Mouse (Mus musculus) forebrain, embryonic 12.5 days (tissue): ENCODE results near the gene Gdf11. TPM values are rescaled to one million over a fixed set of nuclear protein-coding genes. Genes with fewer than 3 reads are reported as not detected.

Experiments
- ATAC-seq: fragments of 200-750 bp; cut with Nextera tagmentation; 2 replicates; pipeline ENCODE4 v1.8.0; 2017; ENCODE audit warnings: moderate TSS enrichment; ENCODE audit not compliant: low FRiP score
- H3K27ac ChIP-seq: fragments of 300-500 bp; sonication (generic); 2 replicates; pipeline ENCODE4 v1.5.1; 2016; ENCODE audit warnings: mild to moderate bottlenecking
- H3K27me3 ChIP-seq: fragments of 300-500 bp; sonication (generic); 2 replicates; pipeline ENCODE4 v1.6.1; 2016; ENCODE audit warnings: mild to moderate bottlenecking
- H3K36me3 ChIP-seq: fragments of 300-500 bp; sonication (generic); replicated peaks from 2 replicates; pipeline ENCODE4 v1.6.1; 2016; ENCODE audit warnings: mild to moderate bottlenecking
- H3K4me1 ChIP-seq: fragments of 300-500 bp; sonication (generic); 2 replicates; pipeline ENCODE4 v1.6.1; 2016
- H3K4me2 ChIP-seq: fragments of 300-500 bp; sonication (generic); 2 replicates; pipeline ENCODE4 v1.6.1; 2016; ENCODE audit warnings: mild to moderate bottlenecking, moderate library complexity
- H3K4me3 ChIP-seq: fragments of 300-500 bp; sonication (generic); replicated peaks from 2 replicates; pipeline ENCODE4 v1.5.1; 2016; ENCODE audit warnings: mild to moderate bottlenecking
- H3K9ac ChIP-seq: fragments of 300-500 bp; sonication (generic); 2 replicates; pipeline ENCODE4 v1.6.1; 2016; ENCODE audit warnings: mild to moderate bottlenecking
- H3K9me3 ChIP-seq: fragments of 300-500 bp; sonication (generic); 2 replicates; pipeline ENCODE4 v1.6.1; 2016
- WGBS: fragments of 180-500 bp; shearing (Covaris S2); methylation state at CpG from one replicate; pipeline ENCODE4 v1.1.7; 2016; 5-methylcytosine and 5-hydroxymethylcytosine counted together
- polyA plus RNA-seq: library from polyadenylated mRNA; unstranded; fragments of >200 nt; fragmentation: Nextera tagmentation; extraction: Ambion mirVana; gene quantifications from 2 replicates; pipeline ENCODE4 v1.2.1, GENCODE M21; 2016

The Gdf11 gene
- polyA plus RNA-seq, 1 experiment from 2014 or later = 9.6 TPM

- WGBS = 21% methylated on average over 4 of the region's 4 CpGs
- peaks cover 15% of the 10 kb centered on the region for H3K4me1 ChIP-seq
- no peak for ATAC-seq
- no peaks in the 10 kb centered on the region for H3K36me3 ChIP-seq
- no peak overlapping the region for H3K9ac ChIP-seq
- no peak overlapping the region for H3K4me2 ChIP-seq
- H3K4me3 ChIP-seq = no peak overlapping the region
- H3K27ac ChIP-seq = no peak overlapping the region
- no peaks in the 10 kb centered on the region for H3K9me3 ChIP-seq
- peaks cover 67% of the 10 kb centered on the region for H3K27me3 ChIP-seq
Observed at GRCm38 (mm10) chr10:128928356-128928755, 36.8 kb upstream of the Gdf11 start.

GRCm38 (mm10) chr10:128923935-128924334 lies 32.4 kb upstream of the Gdf11 start, which contains the start of gene Bloc1s1:
Gene Bloc1s1, minus strand, starts transcription at chr10:128924035.
- H3K4me2 ChIP-seq = peak within 1 kb of the TSS; percentile 67
- WGBS = 68% methylated on average over 9 of the region's 9 CpGs
- H3K27me3 ChIP-seq = peaks cover 25% of the 10 kb centered on the region

GRCm38 (mm10) chr10:128923013-128923691 lies 31.6 kb upstream of the Gdf11 start:
- Histone ChIP-seq H3K9me3 (no peaks in the 10 kb centered on the region), H3K4me2 (peak overlapping the region; percentile 67), H3K4me3 (peak overlapping the region; percentile 83), H3K4me1 (peaks cover 38% of the 10 kb centered on the region), H3K9ac (peak overlapping the region; percentile 76), H3K36me3 (peaks cover 2% of the 10 kb centered on the region), H3K27ac (peak overlapping the region; percentile 93), H3K27me3 (peaks cover 17% of the 10 kb centered on the region)
- ATAC-seq = peak; percentile 97
- under 1% methylated on average over 42 of the region's 42 CpGs for WGBS

More at GRCm38 (mm10) chr10:128923935-128924334, 32.4 kb upstream of the Gdf11 start, which contains the start of gene Bloc1s1:
- ATAC-seq = no peak
- Histone ChIP-seq H3K9ac (peak within 1 kb of the TSS; percentile 76), H3K4me1 (peaks cover 40% of the 10 kb centered on the region), H3K9me3 (no peaks in the 10 kb centered on the region), H3K27ac (peak within 1 kb of the TSS; percentile 93), H3K4me3 (peak within 1 kb of the TSS; percentile 83), H3K36me3 (no peaks in the 10 kb centered on the region; the same call in 1 of the 2 replicates)

GRCm38 (mm10) chr10:128922822-128923012 lies 31.2 kb upstream of the Gdf11 start, which contains the start of gene Rdh5:
Gene Rdh5, minus strand, starts transcription at chr10:128922888.
- Histone ChIP-seq H3K36me3 (peaks cover 6% of the 10 kb centered on the region), H3K9me3 (no peaks in the 10 kb centered on the region), H3K4me1 (peaks cover 37% of the 10 kb centered on the region)

GRCm38 (mm10) chr10:128921883-128922821 lies 30.6 kb upstream of the Gdf11 start:
- 78% methylated on average over 16 of the region's 16 CpGs for WGBS
- Histone ChIP-seq H3K27ac (peak overlapping the region; percentile 93; the same call in 1 of the 2 replicates), H3K9me3 (no peaks in the 10 kb centered on the region), H3K36me3 (peaks cover 11% of the 10 kb centered on the region), H3K9ac (peak overlapping the region; percentile 76), H3K4me2 (peak overlapping the region; percentile 67), H3K27me3 (0 out of 2 replicates have a peak, but pooled peaks cover 8% of the 10 kb centered on the region), H3K4me1 (peaks cover 37% of the 10 kb centered on the region), H3K4me3 (peak overlapping the region; percentile 83)
- no peak for ATAC-seq

More at GRCm38 (mm10) chr10:128922822-128923012, 31.2 kb upstream of the Gdf11 start, which contains the start of gene Rdh5:
- WGBS = 24% methylated on average over 1 of the region's 1 CpGs
- peaks cover 13% of the 10 kb centered on the region; the same call in 1 of the 2 replicates for H3K27me3 ChIP-seq
- peak within 1 kb of the TSS; percentile 83 for H3K4me3 ChIP-seq
- peak within 1 kb of the TSS; percentile 76 for H3K9ac ChIP-seq
- ATAC-seq = no peak
- peak within 1 kb of the TSS; percentile 67 for H3K4me2 ChIP-seq
- H3K27ac ChIP-seq = peak within 1 kb of the TSS; percentile 93

- H3K9me3 ChIP-seq = no peaks in the 10 kb centered on the region
- 93% methylated on average over 1 of the region's 1 CpGs for WGBS
Observed at GRCm38 (mm10) chr10:128921251-128921650, 29.7 kb upstream of the Gdf11 start.

GRCm38 (mm10) chr10:128920736-128921161 lies 29.2 kb upstream of the Gdf11 start:
- H3K4me1 ChIP-seq = peaks cover 37% of the 10 kb centered on the region
- H3K27me3 ChIP-seq = 0 out of 2 replicates have a peak, but pooled peaks cover 6% of the 10 kb centered on the region
- 80% methylated on average over 3 of the region's 3 CpGs for WGBS
- no peak overlapping the region for H3K4me2 ChIP-seq
- H3K9me3 ChIP-seq = no peaks in the 10 kb centered on the region
- no peak overlapping the region for H3K27ac ChIP-seq
- no peak overlapping the region for H3K9ac ChIP-seq
- no peak overlapping the region for H3K4me3 ChIP-seq
- peaks cover 11% of the 10 kb centered on the region for H3K36me3 ChIP-seq
- no peak for ATAC-seq

More at GRCm38 (mm10) chr10:128921251-128921650, 29.7 kb upstream of the Gdf11 start:
- no peak overlapping the region for H3K9ac ChIP-seq
- H3K4me2 ChIP-seq = no peak overlapping the region
- no peak overlapping the region for H3K4me3 ChIP-seq
- 0 out of 2 replicates have a peak, but pooled peaks cover 6% of the 10 kb centered on the region for H3K27me3 ChIP-seq
- H3K4me1 ChIP-seq = peaks cover 37% of the 10 kb centered on the region
- peaks cover 11% of the 10 kb centered on the region for H3K36me3 ChIP-seq
- H3K27ac ChIP-seq = no peak overlapping the region
- no peak for ATAC-seq

GRCm38 (mm10) chr10:128919966-128920365 lies 28.4 kb upstream of the Gdf11 start:
- WGBS = 88% methylated on average over 7 of the region's 7 CpGs
- H3K36me3 ChIP-seq = peaks cover 11% of the 10 kb centered on the region
- H3K4me1 ChIP-seq = peaks cover 37% of the 10 kb centered on the region
- H3K27me3 ChIP-seq = 0 out of 2 replicates have a peak, but pooled peaks cover 6% of the 10 kb centered on the region
- H3K9ac ChIP-seq = no peak overlapping the region
- no peak for ATAC-seq
- H3K4me3 ChIP-seq = no peak overlapping the region
- H3K4me2 ChIP-seq = no peak overlapping the region
- 0 out of 2 replicates have a peak overlapping the region, but pooled peaks have one; percentile 36 for H3K27ac ChIP-seq
- H3K9me3 ChIP-seq = no peaks in the 10 kb centered on the region

- H3K4me2 ChIP-seq = no peak overlapping the region
- 0 out of 2 replicates have a peak overlapping the region, but pooled peaks have one; percentile 36 for H3K27ac ChIP-seq
- peak overlapping the region; percentile 7; the same call in 1 of the 2 replicates for H3K9ac ChIP-seq
- 13% methylated on average over 6 of the region's 6 CpGs for WGBS
- H3K4me3 ChIP-seq = no peak overlapping the region
- no peaks in the 10 kb centered on the region for H3K9me3 ChIP-seq
- peaks cover 36% of the 10 kb centered on the region for H3K4me1 ChIP-seq
- H3K36me3 ChIP-seq = peaks cover 11% of the 10 kb centered on the region
- 0 out of 2 replicates have a peak, but pooled peaks cover 3% of the 10 kb centered on the region for H3K27me3 ChIP-seq
- no peak for ATAC-seq
Observed at GRCm38 (mm10) chr10:128919203-128919631, 27.7 kb upstream of the Gdf11 start.

GRCm38 (mm10) chr10:128918246-128918645 lies 26.7 kb upstream of the Gdf11 start:
- no peaks in the 10 kb centered on the region for H3K9me3 ChIP-seq
- 82% methylated on average over 7 of the region's 7 CpGs for WGBS
- no peak for ATAC-seq
- no peaks in the 10 kb centered on the region for H3K27me3 ChIP-seq
- no peak overlapping the region for H3K4me3 ChIP-seq
- H3K9ac ChIP-seq = no peak overlapping the region
- H3K4me2 ChIP-seq = no peak overlapping the region
- peaks cover 15% of the 10 kb centered on the region for H3K36me3 ChIP-seq
- H3K4me1 ChIP-seq = peaks cover 28% of the 10 kb centered on the region
- H3K27ac ChIP-seq = no peak overlapping the region

- no peak overlapping the region for H3K4me2 ChIP-seq
- H3K9ac ChIP-seq = no peak overlapping the region
- no peaks in the 10 kb centered on the region for H3K9me3 ChIP-seq
- H3K36me3 ChIP-seq = peaks cover 15% of the 10 kb centered on the region
- H3K27ac ChIP-seq = no peak overlapping the region
- ATAC-seq = no peak
- WGBS = 89% methylated on average over 6 of the region's 6 CpGs
- peaks cover 28% of the 10 kb centered on the region for H3K4me1 ChIP-seq
- H3K27me3 ChIP-seq = no peaks in the 10 kb centered on the region
- H3K4me3 ChIP-seq = no peak overlapping the region
Observed at GRCm38 (mm10) chr10:128917400-128917799, 25.9 kb upstream of the Gdf11 start.

- H3K9ac ChIP-seq = no peak overlapping the region
- H3K27me3 ChIP-seq = no peaks in the 10 kb centered on the region
- H3K36me3 ChIP-seq = peaks cover 15% of the 10 kb centered on the region
- no peak overlapping the region for H3K4me2 ChIP-seq
- no peak for ATAC-seq
- 90% methylated on average over 3 of the region's 3 CpGs for WGBS
- H3K27ac ChIP-seq = no peak overlapping the region
- H3K9me3 ChIP-seq = no peaks in the 10 kb centered on the region
- no peak overlapping the region for H3K4me3 ChIP-seq
- peaks cover 20% of the 10 kb centered on the region for H3K4me1 ChIP-seq
Observed at GRCm38 (mm10) chr10:128916665-128917064, 25.1 kb upstream of the Gdf11 start.
